Mouse (Mus musculus): ENCODE measurements around the gene Rtp4.

DNA sequence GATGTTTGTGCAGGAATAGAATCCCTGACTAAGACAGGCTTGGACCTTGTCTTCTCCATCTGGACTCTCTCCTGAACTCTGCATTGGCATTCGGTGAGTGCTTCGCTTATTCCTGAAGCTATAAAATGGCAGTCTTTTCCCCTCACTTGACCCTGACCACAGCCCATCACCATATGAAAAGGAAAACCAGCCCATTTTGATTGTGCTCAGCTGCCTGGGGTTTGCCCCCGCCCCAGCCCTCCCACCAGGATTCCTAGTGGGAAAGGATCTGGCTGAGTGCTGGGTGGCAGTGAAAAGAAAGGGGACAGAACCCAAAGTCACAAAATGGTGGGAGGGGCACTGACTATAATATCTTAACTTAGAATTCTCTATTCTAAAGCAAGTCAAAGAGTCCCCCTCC is 37.9 kb upstream of the Rtp4 start:
- TF ChIP-seq ZC3H11A (IDR thresholded peaks at IDR 0.05; ENCODE audit: borderline replicate concordance, low read depth, low read length), result no peak
- TF ChIP-seq CHD2 (IDR thresholded peaks at IDR 0.05; ENCODE audit: low read depth, low read length), result no peak

Data from ES-E14 (cell line).